Mouse (Mus musculus) heart, embryonic 10.5 days (tissue): ENCODE measurements around the gene Vsig8. TPM values are rescaled to one million over a fixed set of nuclear protein-coding genes. Genes with fewer than 3 reads are reported as not detected.

ENCODE experiments used
- polyA plus RNA-seq: library from polyadenylated mRNA; unstranded; fragments of >200 nt; fragmentation: Nextera tagmentation; extraction: Ambion mirVana; gene quantifications from 2 replicates; pipeline ENCODE4 v1.2.1, GENCODE M21; 2016

Gene Vsig8
- polyA plus RNA-seq, 1 experiment from 2014 or later = not detected

Other genes with a start within 250 kb of the Vsig8 start
- gene Kcnj9, start 226.6 kb upstream of the Vsig8 start, polyA plus RNA-seq = not detected in 2 replicates
- gene Kcnj10, start 214.7 kb upstream of the Vsig8 start, polyA plus RNA-seq = 0.09 TPM in 1 of 2 replicates, not detected in the other
- gene Pigm, start 179.4 kb upstream of the Vsig8 start, polyA plus RNA-seq = 8.0 and 8.6 TPM in 2 replicates
- gene Slamf9, start 80.6 kb upstream of the Vsig8 start, polyA plus RNA-seq = 0.92 and 1.1 TPM in 2 replicates
- gene Igsf9, start 74.2 kb upstream of the Vsig8 start, polyA plus RNA-seq = 13.7 and 37.5 TPM in 2 replicates
- 276 and 315 TPM in 2 replicates for gene Tagln2, start 55.9 kb upstream of the Vsig8 start, polyA plus RNA-seq
- 1.7 and 2.4 TPM in 2 replicates for gene Cfap45, start 35.1 kb upstream of the Vsig8 start, polyA plus RNA-seq
- not detected in 2 replicates for gene Slamf8, start 34.6 kb downstream of the Vsig8 start, polyA plus RNA-seq
- not detected in 2 replicates for gene Fcrl6, start 46.6 kb downstream of the Vsig8 start, polyA plus RNA-seq
- gene Dusp23, start 77.0 kb downstream of the Vsig8 start, polyA plus RNA-seq = 9.2 and 10.5 TPM in 2 replicates
- 0.20 TPM in 1 of 2 replicates, not detected in the other for gene Crp, start 142.1 kb downstream of the Vsig8 start, polyA plus RNA-seq